Mouse (Mus musculus) spleen, embryonic (tissue): Measurements from ENCODE around the gene Cbfa2t3.

Experiments
- CTCF ChIA-PET: fragments of 350-600 bp; sonication (Branson Sonifier 250); formaldehyde crosslinking; loops from one replicate; lab custom pipeline; 2022; lab: Charles Lee

Gene Cbfa2t3

DNA sequence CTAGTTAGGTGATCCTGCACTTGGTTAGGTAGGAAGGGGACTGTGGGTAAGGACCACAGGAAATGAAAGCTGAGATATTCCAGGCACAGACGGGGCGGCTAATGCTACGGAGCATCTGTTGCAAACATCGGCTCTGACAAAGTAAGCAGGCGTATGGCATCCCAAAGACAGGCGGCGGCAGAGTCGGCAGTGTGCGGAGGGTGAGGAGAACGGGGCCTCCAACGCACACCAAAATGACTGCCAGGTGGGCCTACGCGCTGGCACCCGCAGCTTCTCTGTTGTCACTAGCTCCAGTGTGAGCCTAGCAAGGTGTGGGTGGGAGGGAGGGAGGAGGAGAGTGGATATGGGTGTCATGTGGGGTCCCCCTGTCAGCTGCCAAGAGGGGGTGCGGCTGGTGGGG lies 57.5 kb downstream of the Cbfa2t3 start:
- CTCF ChIA-PET = interaction anchor here (0.6 kb wide), 1 partner anchor 19 kb away, joined by 3 read pairs; the partner anchor contains the start of gene Pabpn1l

DNA sequence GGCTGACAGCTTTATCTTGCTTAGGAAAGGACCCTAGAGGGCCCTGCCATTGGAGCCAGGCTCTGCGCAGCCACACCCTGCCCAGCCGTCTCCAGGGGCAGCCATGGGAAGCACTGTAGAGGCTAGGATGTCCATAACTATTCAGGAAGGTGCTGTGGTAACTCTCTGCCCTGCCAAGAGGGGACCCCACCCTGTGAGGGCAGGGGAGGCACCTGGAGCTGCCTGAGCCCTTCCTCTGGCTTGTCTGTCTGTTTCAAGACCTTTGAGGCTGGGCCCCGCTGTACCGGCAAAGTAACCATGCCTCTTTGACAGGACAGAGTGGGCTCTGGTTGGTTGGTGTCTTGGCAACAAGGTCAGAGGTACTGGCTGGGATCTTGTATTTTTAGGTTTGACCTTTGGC lies 58.1 kb downstream of the Cbfa2t3 start:
- CTCF ChIA-PET = no interaction called here

DNA sequence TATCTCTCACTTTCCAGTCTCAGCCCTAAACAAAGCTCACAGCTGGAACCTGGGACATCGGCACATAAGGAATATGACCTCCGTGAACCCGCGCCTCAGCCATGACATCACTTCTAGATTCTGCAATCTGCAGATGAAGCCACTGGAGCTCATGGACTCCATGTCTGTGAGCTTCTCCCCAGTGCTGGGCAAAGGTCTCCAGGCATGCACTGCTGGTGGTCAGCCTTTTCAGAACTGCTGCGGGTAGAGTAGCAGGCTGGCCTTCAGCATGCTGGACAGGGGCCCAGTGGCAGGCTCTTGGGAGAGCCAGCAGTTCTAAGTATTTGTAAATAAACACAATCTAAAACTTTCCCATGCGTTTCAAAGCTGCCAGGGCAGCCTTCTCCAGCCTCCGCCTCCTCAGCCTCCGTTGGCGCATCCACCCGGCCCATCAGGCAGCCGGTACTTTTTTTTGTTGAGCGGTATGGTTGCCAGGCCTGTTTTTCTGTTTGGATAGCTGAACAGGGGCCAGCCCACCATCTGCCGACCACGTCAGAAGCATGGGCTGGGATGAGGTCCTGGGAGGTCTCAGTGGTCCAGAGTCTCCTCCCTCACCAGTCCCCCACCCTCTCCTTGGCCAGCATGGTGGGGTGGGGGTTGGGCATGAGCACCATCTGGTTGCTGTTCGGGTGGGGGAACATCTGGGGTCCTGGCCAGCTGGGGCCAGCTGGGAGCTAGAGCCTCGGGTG lies 59.2 kb downstream of the Cbfa2t3 start:
- CTCF ChIA-PET = no interaction called here

DNA sequence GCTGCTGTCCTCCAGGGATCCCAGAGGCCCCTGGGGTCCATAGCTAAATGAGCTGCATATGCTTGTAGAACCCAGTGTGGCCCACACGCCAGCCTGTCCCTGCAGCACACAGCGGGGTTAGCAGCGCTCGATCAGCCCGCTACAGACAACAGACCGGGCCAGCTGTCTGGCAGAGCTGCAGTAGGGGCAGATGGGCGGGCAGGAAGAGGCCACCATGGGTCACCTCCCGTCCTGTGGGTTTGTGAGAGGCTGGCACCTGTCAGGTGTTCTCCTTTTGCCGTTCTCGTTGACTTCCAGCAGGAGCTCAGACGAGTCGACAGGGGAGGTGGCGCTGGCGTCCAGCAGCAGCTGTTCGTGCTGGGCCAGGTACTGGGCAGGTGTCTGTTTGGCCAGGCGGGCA lies 60.3 kb downstream of the Cbfa2t3 start:
- CTCF ChIA-PET = no interaction called here

DNA sequence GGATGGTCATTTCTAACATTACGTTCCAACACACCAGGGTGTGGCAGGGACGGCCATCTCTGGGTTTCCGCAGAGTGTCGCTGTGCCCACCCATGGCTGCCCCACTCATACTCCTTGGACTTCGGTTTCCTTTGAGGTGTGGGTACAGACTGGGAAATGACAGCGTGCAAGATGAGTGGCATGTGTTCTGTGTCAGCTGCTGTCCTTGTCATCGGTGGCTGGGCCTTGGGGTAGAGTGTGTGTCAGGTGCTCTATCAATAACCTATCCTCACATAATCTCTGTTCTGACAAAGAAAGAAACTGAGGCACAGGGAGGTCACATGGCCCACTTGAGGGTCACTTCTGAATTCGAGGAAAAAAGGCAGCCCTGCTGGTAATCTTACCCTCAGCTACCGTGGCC lies 61.7 kb downstream of the Cbfa2t3 start:
- CTCF ChIA-PET = no interaction called here

DNA sequence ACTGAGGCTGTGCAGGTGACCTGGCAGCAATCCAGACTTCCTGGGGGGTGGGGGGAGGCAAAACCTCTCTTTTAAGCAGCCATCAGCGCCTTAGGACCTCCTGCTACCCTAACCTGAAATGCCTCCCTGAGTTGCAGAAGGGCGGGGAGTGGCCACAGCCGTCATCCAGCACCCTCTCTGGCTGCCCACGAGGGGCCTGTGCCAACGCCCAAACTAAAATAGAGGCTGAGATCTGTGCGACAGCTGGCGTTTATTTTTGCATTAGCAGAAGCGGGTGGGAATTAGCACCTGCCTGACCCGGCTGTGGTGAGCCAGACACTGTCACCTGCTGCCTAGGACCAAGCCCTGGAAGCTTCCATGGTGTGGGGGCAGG lies 62.1 kb downstream of the Cbfa2t3 start:
- CTCF ChIA-PET = interaction anchor here (0.6 kb wide), 1 partner anchor 122 kb away, joined by 8 read pairs; no protein-coding TSS in a partner anchor

DNA sequence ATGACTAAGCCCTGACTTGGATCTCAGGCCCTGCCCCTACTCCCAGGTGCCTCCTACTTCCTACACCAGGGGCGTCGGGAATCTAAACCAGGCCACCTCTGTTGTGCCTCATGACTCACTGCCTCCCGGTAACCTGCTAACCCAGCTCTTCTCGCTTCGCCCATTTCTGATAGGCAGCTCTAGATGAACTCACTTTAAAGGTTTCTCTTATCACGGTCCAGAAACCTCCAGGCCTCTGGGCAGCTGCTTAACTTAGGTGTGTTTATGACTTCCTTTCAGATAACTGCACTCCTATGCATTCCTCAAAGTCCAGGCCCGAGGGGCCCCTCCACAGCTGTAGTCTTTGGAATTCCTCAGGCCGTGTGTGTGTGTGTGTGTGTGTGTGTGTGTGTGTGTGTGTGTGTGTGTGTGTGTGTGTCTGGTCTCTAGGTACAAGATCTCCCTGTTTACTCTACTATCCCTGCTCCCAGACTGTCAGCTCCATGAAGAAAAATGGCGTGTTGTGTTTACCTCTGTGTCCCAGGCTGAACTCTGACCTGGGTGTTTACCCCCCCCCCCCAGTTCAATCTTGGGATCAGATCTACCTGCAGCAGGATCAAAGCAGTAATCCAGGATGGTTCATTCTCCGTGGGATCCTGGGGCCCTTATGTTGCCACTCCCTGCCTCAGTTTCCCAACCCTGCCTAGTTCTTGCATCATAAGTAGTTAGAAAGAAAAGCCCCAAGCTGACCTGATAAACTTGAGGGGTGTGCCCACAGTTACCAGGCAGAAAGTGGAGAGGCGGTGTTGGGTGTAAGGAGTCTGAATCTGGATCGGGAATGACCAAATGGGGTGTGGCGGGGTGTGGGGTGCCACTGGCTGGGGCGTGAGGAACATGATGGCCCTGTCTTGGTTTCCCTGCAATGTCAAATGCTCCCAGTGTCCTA lies 62.8 kb downstream of the Cbfa2t3 start:
- CTCF ChIA-PET = interaction anchor here (0.6 kb wide), 1 partner anchor 121 kb away, joined by 8 read pairs; no protein-coding TSS in a partner anchor

DNA sequence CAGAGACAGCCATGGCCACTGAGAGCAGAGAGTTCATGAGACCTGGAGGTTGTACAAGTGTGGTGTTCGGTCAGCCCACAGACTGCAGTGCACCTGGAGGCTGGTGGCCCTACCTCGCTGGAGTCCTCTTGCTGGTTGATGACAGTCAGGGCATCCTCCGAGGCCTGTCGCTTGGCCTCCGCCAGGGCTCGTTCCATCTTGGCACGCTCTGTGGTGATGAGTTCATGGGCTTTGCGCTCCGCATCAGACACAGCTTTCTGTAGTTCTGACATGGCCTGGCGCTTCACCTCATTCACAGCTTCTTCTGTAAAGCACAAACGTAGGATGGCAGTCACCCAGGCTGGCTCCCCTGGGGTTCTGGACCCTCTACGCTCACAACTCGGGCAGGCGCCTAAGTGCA lies 65.7 kb downstream of the Cbfa2t3 start:
- CTCF ChIA-PET = interaction anchor here (0.5 kb wide), 1 partner anchor 763 kb away, joined by 3 read pairs; no protein-coding TSS in a partner anchor

DNA sequence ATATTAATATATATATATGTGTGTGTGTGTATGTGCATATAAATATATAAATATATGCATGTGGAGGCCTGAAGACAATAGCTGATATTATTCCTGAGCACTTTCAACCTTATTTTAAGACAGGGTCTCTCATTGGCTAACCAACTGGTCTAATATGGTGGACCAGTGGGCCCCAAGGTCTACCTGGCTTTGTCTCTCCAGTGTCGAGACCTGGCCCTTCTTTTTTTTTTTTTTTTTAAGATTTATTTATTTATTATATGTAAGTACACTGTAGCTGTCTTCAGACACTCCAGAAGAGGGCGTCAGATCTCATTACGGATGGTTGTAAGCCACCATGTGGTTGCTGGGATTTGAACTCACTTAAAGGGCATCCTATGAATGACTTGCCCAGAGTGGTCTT lies 66.8 kb downstream of the Cbfa2t3 start:
- CTCF ChIA-PET = interaction anchor here (0.6 kb wide), 1 partner anchor 45 kb away, joined by 6 read pairs; no protein-coding TSS in a partner anchor

DNA sequence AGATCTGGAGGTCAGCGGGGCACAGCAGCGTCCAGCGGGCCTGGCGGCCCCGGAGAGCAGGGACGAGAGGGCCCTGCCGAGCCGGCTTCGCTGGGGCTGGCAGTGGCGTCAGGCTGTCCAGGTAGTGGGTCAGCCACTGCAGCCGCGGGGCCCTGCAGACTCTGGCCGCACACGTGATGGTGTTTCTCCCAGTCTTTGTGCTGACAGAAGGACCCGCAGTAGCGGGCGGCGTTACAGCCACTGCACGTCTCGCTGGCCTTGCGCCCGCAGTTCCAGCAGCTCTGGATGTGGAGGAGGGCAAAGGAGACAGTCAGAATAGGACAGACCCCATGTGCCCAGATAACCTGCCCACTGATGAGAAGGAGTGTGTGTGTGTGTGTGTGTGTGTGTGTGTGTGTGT lies 68.2 kb downstream of the Cbfa2t3 start:
- CTCF ChIA-PET = no interaction called here

DNA sequence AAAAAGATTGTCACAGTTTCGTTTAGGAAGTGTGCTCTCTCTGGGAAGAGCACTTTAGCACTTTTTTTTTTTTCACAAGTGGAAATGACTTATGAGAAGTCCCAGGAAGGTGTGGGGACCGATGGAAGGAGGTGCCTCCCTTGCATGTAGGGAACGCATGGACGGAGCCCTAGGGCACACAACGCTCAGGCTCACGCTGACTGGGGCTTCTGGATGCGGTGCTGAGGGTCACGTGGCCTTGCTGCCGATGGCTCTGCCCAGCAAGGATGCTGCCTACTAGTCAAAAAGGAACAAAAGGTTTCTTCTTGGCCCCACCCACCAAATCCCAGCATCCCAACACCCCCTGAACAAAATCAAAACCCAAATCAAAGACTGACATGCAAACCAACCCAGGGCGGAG lies 69.5 kb downstream of the Cbfa2t3 start:
- CTCF ChIA-PET = no interaction called here

DNA sequence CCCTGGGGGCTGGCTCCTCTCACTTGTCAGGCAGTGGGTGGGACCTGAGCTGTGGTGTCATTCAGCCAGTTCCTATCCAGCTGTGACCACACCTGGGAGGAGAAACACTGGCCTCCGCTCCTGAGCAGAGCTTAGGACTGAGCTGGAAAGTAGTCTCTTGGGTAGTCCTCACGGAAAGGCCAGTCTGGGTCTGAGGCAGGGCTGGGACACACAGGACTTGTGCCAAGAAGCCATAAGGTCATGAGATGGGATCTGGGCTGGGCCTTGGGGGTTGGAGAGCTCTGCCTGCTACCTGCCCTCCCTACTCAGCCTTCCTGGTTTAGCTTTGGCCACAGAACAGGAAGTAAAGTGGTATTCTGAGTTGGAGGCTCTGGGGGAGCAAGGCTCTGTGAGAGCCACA lies 72.0 kb downstream of the Cbfa2t3 start:
- CTCF ChIA-PET = interaction anchor here (0.6 kb wide), 1 partner anchor 11 kb away, joined by 3 read pairs; no protein-coding TSS in a partner anchor

DNA sequence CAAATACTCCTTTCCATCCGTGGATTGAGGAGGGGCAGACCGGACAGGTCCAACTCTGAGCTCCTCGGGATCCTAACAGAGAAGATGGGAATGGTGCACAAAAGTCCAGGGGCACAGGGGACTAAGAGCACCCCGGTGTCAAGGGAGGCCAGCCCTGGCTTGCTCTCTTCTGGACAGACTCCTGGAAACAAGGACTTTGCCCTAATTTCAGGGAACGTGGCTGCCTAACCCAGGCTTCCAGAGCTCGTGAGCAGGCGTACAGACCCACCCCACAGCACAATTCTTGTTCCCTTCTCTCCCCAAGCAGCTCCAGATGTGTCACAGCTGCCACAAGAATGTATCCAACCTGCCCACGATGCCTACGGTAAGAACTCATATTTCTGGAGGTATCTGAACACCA lies 73.1 kb downstream of the Cbfa2t3 start:
- CTCF ChIA-PET = no interaction called here

DNA sequence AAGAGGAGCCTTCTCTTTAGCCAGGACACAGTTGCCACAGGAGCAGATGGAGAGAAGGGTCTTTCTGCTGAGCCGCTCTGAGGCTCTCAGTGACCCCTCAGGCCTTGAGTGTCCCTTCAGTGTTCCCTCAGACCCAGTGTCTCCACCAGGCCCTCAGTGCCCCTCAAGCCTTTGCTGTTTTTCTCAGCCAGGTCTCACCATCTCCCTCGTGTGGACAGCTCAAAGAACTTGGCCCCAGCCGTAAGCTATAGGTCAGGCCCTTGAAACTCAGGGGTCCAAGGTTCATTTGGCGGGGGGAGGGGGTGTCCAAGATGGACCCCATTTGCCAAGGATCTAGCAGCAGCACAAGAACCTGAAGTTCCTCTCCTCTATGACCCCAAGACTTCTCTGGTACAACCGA lies 74.3 kb downstream of the Cbfa2t3 start:
- CTCF ChIA-PET = no interaction called here

DNA sequence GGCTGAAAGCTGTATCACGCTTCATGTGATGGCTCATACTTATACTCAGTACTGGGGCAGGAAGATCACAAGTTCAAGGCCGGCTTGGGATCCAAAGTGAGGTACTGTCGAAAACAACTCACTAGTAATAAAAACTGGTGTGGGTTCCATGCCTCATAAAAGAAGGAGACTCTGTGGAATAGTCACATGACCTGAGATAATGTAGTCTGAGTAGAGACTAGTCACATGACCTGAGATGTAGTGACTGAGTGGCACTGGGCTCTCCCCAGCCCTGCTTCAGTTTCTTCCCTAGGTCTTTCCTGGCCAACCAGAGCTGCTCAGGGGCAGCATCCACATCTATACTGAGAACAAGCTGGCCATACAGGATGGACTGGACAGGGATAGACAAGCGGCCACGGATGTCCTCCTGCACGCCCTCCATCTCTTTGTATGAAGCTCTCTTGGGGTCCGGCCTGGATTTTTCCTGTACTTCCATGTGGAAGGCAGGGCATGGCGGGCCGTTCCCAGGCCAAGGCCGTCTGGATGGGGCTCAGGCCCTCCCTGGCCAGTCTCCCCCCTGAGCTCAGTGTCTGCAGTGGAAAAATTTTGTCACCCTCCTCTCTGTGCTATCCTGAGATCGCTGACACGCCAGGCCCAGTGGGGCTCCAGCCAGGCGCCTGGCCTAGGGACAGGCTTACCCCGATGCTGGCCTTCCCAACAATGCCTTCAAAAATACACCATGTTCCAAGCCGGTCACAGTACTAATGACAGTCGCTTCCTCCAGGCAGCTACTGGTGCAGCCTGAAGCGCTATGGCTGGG lies 74.9 kb downstream of the Cbfa2t3 start:
- CTCF ChIA-PET = no interaction called here

DNA sequence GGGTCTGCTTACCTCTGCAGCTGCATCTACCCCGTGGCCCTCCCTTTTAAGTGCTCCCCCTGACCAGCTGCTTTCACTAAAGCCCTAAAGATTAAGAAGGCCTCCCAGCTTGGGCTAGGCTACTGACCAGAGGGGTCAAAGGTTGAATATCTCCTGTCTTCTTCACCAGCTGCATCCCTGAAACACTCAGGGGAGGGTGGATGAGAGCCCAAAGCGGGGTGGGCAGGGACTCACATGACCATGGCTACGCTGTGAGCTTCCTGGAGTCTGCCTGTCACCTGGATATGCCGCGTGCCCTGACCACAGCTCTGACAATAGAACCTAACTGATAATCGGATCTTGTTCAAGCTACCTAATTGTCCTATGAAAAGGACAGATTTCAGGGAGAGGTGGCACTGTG lies 76.2 kb downstream of the Cbfa2t3 start, which contains the start of gene Pabpn1l:
Gene Pabpn1l (minus strand): TSS at position 13 of the 400 bp plus-strand sequence.
- CTCF ChIA-PET = interaction anchor here (0.6 kb wide), 2 partner anchors 19 to 790 kb away, joined by 3 to 4 read pairs; no protein-coding TSS in a partner anchor

DNA sequence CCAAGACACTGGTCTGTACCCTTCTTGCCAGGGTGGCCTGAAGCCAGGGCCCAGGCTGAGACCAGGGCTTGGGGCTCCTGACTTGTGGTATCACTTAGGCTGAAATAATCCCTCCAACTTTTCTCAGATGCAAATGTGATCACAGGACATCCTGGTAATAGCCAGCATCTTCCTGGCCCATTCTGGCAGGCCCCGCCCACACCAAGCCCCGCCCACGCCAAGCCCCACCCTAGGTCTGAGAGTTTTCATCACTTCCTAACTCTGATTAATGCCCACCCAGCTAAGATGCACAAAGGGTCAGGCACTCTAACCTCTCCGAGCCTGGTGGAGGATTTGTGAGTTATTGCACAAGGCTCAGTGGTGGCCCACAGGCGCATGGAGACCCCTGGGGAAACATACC lies 78.5 kb downstream of the Cbfa2t3 start:
- CTCF ChIA-PET = no interaction called here

DNA sequence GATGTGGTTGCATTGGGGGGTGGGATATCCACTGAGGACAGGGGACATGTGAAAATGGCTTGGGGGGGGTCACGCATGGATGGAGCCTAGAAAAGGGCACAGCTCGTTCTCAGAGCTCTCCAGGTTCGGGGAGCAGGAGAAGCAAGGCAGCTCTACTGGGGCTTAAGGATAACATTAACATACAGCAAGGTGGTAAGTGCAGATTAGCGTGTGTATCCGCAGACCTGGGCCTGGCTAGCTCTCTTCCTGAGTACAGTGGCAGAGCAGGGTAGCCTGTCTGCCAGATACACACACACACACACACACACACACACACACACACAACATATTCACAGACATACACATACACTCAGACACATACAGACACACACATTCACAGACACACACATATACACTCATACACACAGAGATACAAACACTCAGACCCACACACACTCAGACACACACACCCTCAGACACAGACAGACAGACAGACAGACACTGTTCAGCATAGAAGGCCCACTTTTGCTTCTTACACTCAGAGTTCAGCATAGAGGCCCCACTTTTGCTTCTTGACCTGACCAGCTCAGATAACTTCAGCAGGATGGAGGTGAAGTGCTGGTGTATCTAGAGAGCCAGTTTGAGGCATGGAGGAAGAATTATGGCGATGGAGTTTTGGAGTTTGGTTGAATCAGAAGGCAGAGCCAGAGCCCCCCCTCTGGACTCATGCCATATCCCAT lies 80.1 kb downstream of the Cbfa2t3 start:
- CTCF ChIA-PET = interaction anchor here (0.6 to 1.0 kb wide), 3 partner anchors 41 to 200 kb away, joined by 3 to 9 read pairs (median 3); no protein-coding TSS in a partner anchor

DNA sequence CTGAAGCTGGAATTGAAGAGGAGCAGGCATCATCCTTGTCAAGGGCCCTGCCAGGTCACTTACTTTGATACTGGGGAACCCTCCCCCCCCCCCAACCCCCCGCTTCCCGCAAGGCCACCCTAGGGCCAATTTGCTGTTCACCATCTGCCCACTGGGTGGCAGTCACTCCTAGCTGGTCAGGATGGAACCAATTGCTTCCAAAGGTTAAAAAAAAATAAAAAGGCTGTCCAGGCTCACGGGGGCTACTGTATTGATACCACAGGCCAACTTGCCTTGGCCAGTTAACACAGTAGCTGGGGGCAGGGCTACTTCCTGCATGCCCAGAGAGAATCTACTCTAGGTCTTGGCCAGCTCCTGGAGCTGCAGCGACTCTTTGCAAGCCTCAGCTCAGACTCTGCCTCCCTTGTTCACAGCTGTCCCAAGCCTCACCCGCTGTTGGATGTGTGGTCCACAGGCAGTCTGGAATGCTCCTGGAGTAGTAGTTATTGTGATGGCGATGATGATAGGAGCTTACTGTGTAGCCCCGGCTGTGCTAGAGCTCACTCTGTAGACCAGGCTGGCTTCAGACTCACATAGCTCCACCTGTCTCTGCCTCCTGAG lies 80.9 kb downstream of the Cbfa2t3 start:
- CTCF ChIA-PET = interaction anchor here (0.6 to 1.0 kb wide), 3 partner anchors 41 to 201 kb away, joined by 3 to 9 read pairs (median 3); no protein-coding TSS in a partner anchor
